Mouse (Mus musculus): ENCODE measurements around the gene Sorcs2. TPM values are rescaled to one million over a fixed set of nuclear protein-coding genes. Genes with fewer than 3 reads are reported as not detected.
A peak's percentile ranks its signal among the peaks of the same experiment; 100 is the strongest.

The Sorcs2 gene
- polyA plus RNA-seq, 1 experiment, result 5.7 TPM

- DNase-seq, result no peak
- WGBS, result 84% methylated on average over 1 of the region's 1 CpGs
- Histone ChIP-seq H3K27me3 (ENCODE audit: control insufficient read depth, insufficient read depth, low read length) (no peaks in the 10 kb centered on the region), H3K36me3 (ENCODE audit: control insufficient read depth, insufficient read depth, low read length) (no peaks in the 10 kb centered on the region), H3K4me3 (ENCODE audit: control insufficient read depth, insufficient read depth, low read length) (no peak overlapping the region), H3K27ac (ENCODE audit: control insufficient read depth, insufficient read depth, low read length) (no peak overlapping the region), H3K4me1 (replicated peaks; ENCODE audit: control insufficient read depth, insufficient read depth, low read length) (no peaks in the 10 kb centered on the region)
- no peak for TF ChIP-seq POLR2A (IDR thresholded peaks at IDR 0.05; ENCODE audit: control insufficient read depth, extremely low read depth, insufficient read depth, low read length, poor library complexity)
- TF ChIP-seq CTCF (IDR thresholded peaks at IDR 0.05; ENCODE audit: borderline replicate concordance, control insufficient read depth, extremely low read depth, insufficient read depth, low read length, poor library complexity), result no peak
Observed at GRCm38 (mm10) chr5:36022361-36022760, 375.6 kb downstream of the Sorcs2 start.

GRCm38 (mm10) chr5:36021091-36021490 lies 376.8 kb downstream of the Sorcs2 start:
- WGBS, result 94% methylated on average over 3 of the region's 3 CpGs

GRCm38 (mm10) chr5:36018366-36018765 lies 379.6 kb downstream of the Sorcs2 start:
- H3K4me3 ChIP-seq (ENCODE audit: control insufficient read depth, insufficient read depth, low read length), result no peak overlapping the region
- no peaks in the 10 kb centered on the region for H3K4me1 ChIP-seq (replicated peaks; ENCODE audit: control insufficient read depth, insufficient read depth, low read length)
- 93% methylated on average over 3 of the region's 3 CpGs for WGBS
- H3K36me3 ChIP-seq (ENCODE audit: control insufficient read depth, insufficient read depth, low read length), result no peaks in the 10 kb centered on the region
- DNase-seq, result peak; percentile 47
- no peaks in the 10 kb centered on the region for H3K27me3 ChIP-seq (ENCODE audit: control insufficient read depth, insufficient read depth, low read length)
- TF ChIP-seq POLR2A (IDR thresholded peaks at IDR 0.05; ENCODE audit: control insufficient read depth, extremely low read depth, insufficient read depth, low read length, poor library complexity) (no peak), CTCF (IDR thresholded peaks at IDR 0.05; ENCODE audit: borderline replicate concordance, control insufficient read depth, extremely low read depth, insufficient read depth, low read length, poor library complexity) (no peak)
- H3K27ac ChIP-seq (ENCODE audit: control insufficient read depth, insufficient read depth, low read length), result no peak overlapping the region

More at GRCm38 (mm10) chr5:36021091-36021490, 376.8 kb downstream of the Sorcs2 start:
- Histone ChIP-seq H3K36me3 (ENCODE audit: control insufficient read depth, insufficient read depth, low read length) (no peaks in the 10 kb centered on the region), H3K27ac (ENCODE audit: control insufficient read depth, insufficient read depth, low read length) (no peak overlapping the region), H3K4me3 (ENCODE audit: control insufficient read depth, insufficient read depth, low read length) (no peak overlapping the region), H3K4me1 (replicated peaks; ENCODE audit: control insufficient read depth, insufficient read depth, low read length) (no peaks in the 10 kb centered on the region), H3K27me3 (ENCODE audit: control insufficient read depth, insufficient read depth, low read length) (no peaks in the 10 kb centered on the region)
- TF ChIP-seq POLR2A (IDR thresholded peaks at IDR 0.05; ENCODE audit: control insufficient read depth, extremely low read depth, insufficient read depth, low read length, poor library complexity) (no peak), CTCF (IDR thresholded peaks at IDR 0.05; ENCODE audit: borderline replicate concordance, control insufficient read depth, extremely low read depth, insufficient read depth, low read length, poor library complexity) (no peak)
- no peak for DNase-seq

- Histone ChIP-seq H3K27ac (ENCODE audit: control insufficient read depth, insufficient read depth, low read length) (no peak overlapping the region), H3K36me3 (ENCODE audit: control insufficient read depth, insufficient read depth, low read length) (no peaks in the 10 kb centered on the region), H3K27me3 (ENCODE audit: control insufficient read depth, insufficient read depth, low read length) (no peaks in the 10 kb centered on the region), H3K4me1 (replicated peaks; ENCODE audit: control insufficient read depth, insufficient read depth, low read length) (peaks cover 28% of the 10 kb centered on the region), H3K4me3 (ENCODE audit: control insufficient read depth, insufficient read depth, low read length) (no peak overlapping the region)
- no peak for TF ChIP-seq CTCF (IDR thresholded peaks at IDR 0.05; ENCODE audit: borderline replicate concordance, control insufficient read depth, extremely low read depth, insufficient read depth, low read length, poor library complexity)
- no peak for TF ChIP-seq POLR2A (IDR thresholded peaks at IDR 0.05; ENCODE audit: control insufficient read depth, extremely low read depth, insufficient read depth, low read length, poor library complexity)
- DNase-seq, result no peak
- WGBS, result 93% methylated on average over 4 of the region's 4 CpGs
Observed at GRCm38 (mm10) chr5:36009405-36009804, 388.5 kb downstream of the Sorcs2 start.

- TF ChIP-seq POLR2A (IDR thresholded peaks at IDR 0.05; ENCODE audit: control insufficient read depth, extremely low read depth, insufficient read depth, low read length, poor library complexity) (no peak), CTCF (IDR thresholded peaks at IDR 0.05; ENCODE audit: borderline replicate concordance, control insufficient read depth, extremely low read depth, insufficient read depth, low read length, poor library complexity) (no peak)
Observed at GRCm38 (mm10) chr5:36007649-36008048, 390.3 kb downstream of the Sorcs2 start.

GRCm38 (mm10) chr5:36006586-36006985 lies 391.4 kb downstream of the Sorcs2 start:
- no peaks in the 10 kb centered on the region for H3K27me3 ChIP-seq (ENCODE audit: control insufficient read depth, insufficient read depth, low read length)
- whole genome bisulfite sequencing, result 72% methylated on average over 5 of the region's 5 CpGs
- H3K36me3 ChIP-seq (ENCODE audit: control insufficient read depth, insufficient read depth, low read length), result no peaks in the 10 kb centered on the region
- no peak overlapping the region for H3K4me3 ChIP-seq (ENCODE audit: control insufficient read depth, insufficient read depth, low read length)
- peaks cover 36% of the 10 kb centered on the region for H3K4me1 ChIP-seq (replicated peaks; ENCODE audit: control insufficient read depth, insufficient read depth, low read length)
- no peak for DNase-seq
- TF ChIP-seq CTCF (IDR thresholded peaks at IDR 0.05; ENCODE audit: borderline replicate concordance, control insufficient read depth, extremely low read depth, insufficient read depth, low read length, poor library complexity) (no peak), POLR2A (IDR thresholded peaks at IDR 0.05; ENCODE audit: control insufficient read depth, extremely low read depth, insufficient read depth, low read length, poor library complexity) (no peak)
- H3K27ac ChIP-seq (ENCODE audit: control insufficient read depth, insufficient read depth, low read length), result no peak overlapping the region; the same call in 1 of the 2 replicates

More at GRCm38 (mm10) chr5:36007649-36008048, 390.3 kb downstream of the Sorcs2 start:
- Histone ChIP-seq H3K4me1 (replicated peaks; ENCODE audit: control insufficient read depth, insufficient read depth, low read length) (peaks cover 36% of the 10 kb centered on the region), H3K27ac (ENCODE audit: control insufficient read depth, insufficient read depth, low read length) (no peak overlapping the region), H3K4me3 (ENCODE audit: control insufficient read depth, insufficient read depth, low read length) (no peak overlapping the region), H3K27me3 (ENCODE audit: control insufficient read depth, insufficient read depth, low read length) (no peaks in the 10 kb centered on the region), H3K36me3 (ENCODE audit: control insufficient read depth, insufficient read depth, low read length) (no peaks in the 10 kb centered on the region)
- DNase-seq, result no peak
- WGBS, result 95% methylated on average over 10 of the region's 10 CpGs

- H3K4me1 ChIP-seq (replicated peaks; ENCODE audit: control insufficient read depth, insufficient read depth, low read length), result peaks cover 36% of the 10 kb centered on the region
- H3K27me3 ChIP-seq (ENCODE audit: control insufficient read depth, insufficient read depth, low read length), result no peaks in the 10 kb centered on the region
- H3K36me3 ChIP-seq (ENCODE audit: control insufficient read depth, insufficient read depth, low read length), result no peaks in the 10 kb centered on the region
- H3K27ac ChIP-seq (ENCODE audit: control insufficient read depth, insufficient read depth, low read length), result peak overlapping the region; percentile 43; the same call in 1 of the 2 replicates
- no peak overlapping the region for H3K4me3 ChIP-seq (ENCODE audit: control insufficient read depth, insufficient read depth, low read length)
- TF ChIP-seq CTCF (IDR thresholded peaks at IDR 0.05; ENCODE audit: borderline replicate concordance, control insufficient read depth, extremely low read depth, insufficient read depth, low read length, poor library complexity) (no peak), POLR2A (IDR thresholded peaks at IDR 0.05; ENCODE audit: control insufficient read depth, extremely low read depth, insufficient read depth, low read length, poor library complexity) (no peak)
- DNase-seq, result peak; percentile 56
- WGBS, result 23% methylated on average over 8 of the region's 8 CpGs
Observed at GRCm38 (mm10) chr5:36006106-36006505, 391.8 kb downstream of the Sorcs2 start.

All from thymus, adult 2 months (tissue).